Mouse (Mus musculus) heart, embryonic 11.5 days (tissue): ENCODE results near the gene Ldhal6b. TPM values are rescaled to one million over a fixed set of nuclear protein-coding genes. Genes with fewer than 3 reads are reported as not detected.

Source experiments
- ATAC-seq: fragments of 200-750 bp; cut with Nextera tagmentation; replicated peaks from 2 replicates; pipeline ENCODE4 v1.8.0; 2017; ENCODE audit warnings: moderate library complexity; ENCODE audit not compliant: insufficient number of reproducible peaks, low FRiP score, low TSS enrichment
- H3K27ac ChIP-seq: fragments of 300-500 bp; sonication (generic); 2 replicates; pipeline ENCODE4 v1.5.1; 2014; ENCODE audit warnings: mild to moderate bottlenecking, low read depth, low read length
- H3K27me3 ChIP-seq: fragments of 300-500 bp; sonication (generic); 2 replicates; pipeline ENCODE4 v1.6.1; 2014; ENCODE audit warnings: mild to moderate bottlenecking, low read length, mixed read lengths; ENCODE audit not compliant: control insufficient read depth, insufficient read depth
- H3K36me3 ChIP-seq: fragments of 300-500 bp; sonication (generic); 2 replicates; pipeline ENCODE4 v1.6.1; 2014; ENCODE audit warnings: mild to moderate bottlenecking, low read length, moderate library complexity, mixed read lengths; ENCODE audit not compliant: control insufficient read depth, insufficient read depth
- H3K4me1 ChIP-seq: fragments of 300-500 bp; sonication (generic); 2 replicates; pipeline ENCODE4 v1.6.1; 2014; ENCODE audit warnings: low read length; ENCODE audit not compliant: control insufficient read depth, insufficient read depth
- H3K4me2 ChIP-seq: fragments of 300-500 bp; sonication (generic); 2 replicates; pipeline ENCODE4 v1.6.1; 2014; ENCODE audit warnings: mild to moderate bottlenecking, moderate library complexity
- H3K4me3 ChIP-seq: fragments of 300-500 bp; sonication (generic); 2 replicates; pipeline ENCODE4 v1.5.1; 2014; ENCODE audit warnings: low read depth, low read length
- H3K9ac ChIP-seq: fragments of 300-500 bp; sonication (generic); 2 replicates; pipeline ENCODE4 v1.6.1; 2014; ENCODE audit warnings: mild to moderate bottlenecking, low read depth, low read length, moderate library complexity
- H3K9me3 ChIP-seq: fragments of 300-500 bp; sonication (generic); replicated peaks from 2 replicates; pipeline ENCODE4 v1.6.1; 2016; ENCODE audit warnings: low read length; ENCODE audit not compliant: control insufficient read depth
- WGBS: fragments of 180-500 bp; shearing (Covaris S2); extraction: QIAGEN DNeasy Blood & Tissue Kit; methylation state at CpG from one replicate; pipeline ENCODE4 v1.1.7; 2014; ENCODE audit not compliant: insufficient replicate concordance; 5-methylcytosine and 5-hydroxymethylcytosine counted together
- microRNA-seq: library from miRNA; unstranded; fragments of <30 nt; microRNA quantifications from one replicate; pipeline ENCODE4, GENCODE M21; 2016; ENCODE audit warnings: borderline number of aligned reads
- polyA plus RNA-seq: library from polyadenylated mRNA; unstranded; fragments of >200 nt; fragmentation: Nextera tagmentation; extraction: Ambion mirVana; gene quantifications from 2 replicates; pipeline ENCODE4 v1.2.1, GENCODE M21; 2014

Ldhal6b gene
- polyA plus RNA-seq, 1 experiment from 2014 or later: not detected

GRCm38 (mm10) chr17:5371032-5371431 lies 47.5 kb downstream of the Ldhal6b start:
- H3K4me2 ChIP-seq: no peak overlapping the region
- H3K27me3 ChIP-seq: 0 out of 2 replicates have a peak, but pooled peaks cover 2% of the 10 kb centered on the region
- H3K9me3 ChIP-seq: 0 out of 2 replicates have a peak, but pooled peaks cover 2% of the 10 kb centered on the region
- H3K9ac ChIP-seq: no peak overlapping the region
- no peaks in the 10 kb centered on the region for H3K36me3 ChIP-seq
- H3K27ac ChIP-seq: no peak overlapping the region
- no peak overlapping the region for H3K4me3 ChIP-seq
- no peak for ATAC-seq
- peaks cover 4% of the 10 kb centered on the region for H3K4me1 ChIP-seq
- 50% methylated on average over 4 of the region's 4 CpGs for WGBS

Small RNA genes lying within 50 kb of the gene (microRNA-seq; reads per million reads assigned to microRNA genes)
- gene Gm22475: not detected

Other genes with a start within 250 kb of the Ldhal6b start
- gene Tmem242, start 21.5 kb upstream of the Ldhal6b start, polyA plus RNA-seq: 121 and 139 TPM in 2 replicates
- gene Zdhhc14, start 73.8 kb upstream of the Ldhal6b start, polyA plus RNA-seq: 1.6 and 1.8 TPM in 2 replicates